Mouse (Mus musculus) heart, adult 2 months (tissue): ENCODE measurements around the gene Prdm16.

ENCODE experiments used
- CTCF ChIP-seq: fragments of 200-600 bp; IDR thresholded peaks from 2 replicates; pipeline ENCODE4 v1.8.1; 2022; ENCODE audit warnings: antibody characterized with exemption, mild to moderate bottlenecking, moderate library complexity
- EP300 ChIP-seq: fragments of 200-500 bp; IDR thresholded peaks from 2 replicates; pipeline ENCODE4 v1.6.1; 2011; ENCODE audit warnings: low read depth, low read length, control low read depth; ENCODE audit not compliant: insufficient read depth

DNA sequence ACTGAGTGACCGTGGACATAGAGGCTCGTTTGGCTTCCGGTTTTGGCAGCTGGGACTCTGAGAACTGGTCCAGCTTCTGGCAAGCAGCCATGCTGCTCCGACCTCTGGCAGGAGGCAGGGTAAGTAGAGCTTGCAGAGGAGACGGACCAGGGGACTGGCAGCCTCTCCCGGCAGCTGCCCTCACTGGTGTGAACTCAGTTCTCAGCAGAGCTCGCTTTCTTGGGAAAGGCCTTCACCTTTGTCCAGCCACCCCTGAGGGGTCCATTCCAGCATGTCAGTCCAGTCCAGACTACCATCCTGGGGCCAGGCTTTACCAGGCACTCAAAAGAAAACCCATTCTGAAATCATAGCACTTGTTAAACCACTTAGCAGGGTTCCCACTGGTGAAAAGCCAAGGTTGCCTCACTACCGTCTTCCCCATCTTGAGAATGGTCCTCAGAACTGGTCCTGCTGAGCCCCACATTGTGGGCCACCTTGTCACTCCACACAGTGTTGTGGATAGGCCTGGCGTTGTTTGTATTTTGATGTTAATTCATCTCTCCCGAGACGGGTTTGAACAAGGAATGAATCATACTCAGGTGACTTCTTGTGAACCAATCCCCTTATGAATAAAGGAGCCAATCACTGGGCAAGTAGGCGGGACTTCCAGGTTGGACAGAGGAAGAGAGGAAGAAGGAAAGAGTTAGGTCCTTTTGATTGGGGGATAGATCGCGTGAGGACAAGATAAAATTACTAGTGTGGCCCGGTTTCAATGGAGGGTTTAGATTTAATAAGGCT, 18.6 kb upstream of the Prdm16 start:
- TF ChIP-seq CTCF, result no peak
- no peak for TF ChIP-seq EP300
